Mouse (Mus musculus) embryonic facial prominence, embryonic 11.5 days (tissue): Measurements from ENCODE around the gene P3h1. TPM values are rescaled to one million over a fixed set of nuclear protein-coding genes. Genes with fewer than 3 reads are reported as not detected.

Source experiments
- ATAC-seq: fragments of 200-750 bp; cut with Nextera tagmentation; replicated peaks from 2 replicates; pipeline ENCODE4 v1.8.0; 2017; ENCODE audit warnings: low read depth; ENCODE audit not compliant: insufficient number of reproducible peaks, low FRiP score, low TSS enrichment
- DNase-seq: peaks from one replicate; pipeline ENCODE4 v3.0.0-alpha.2; 2015; ENCODE audit warnings: low spot score
- H3K27ac ChIP-seq: fragments of 300-500 bp; sonication (generic); replicated peaks from 2 replicates; pipeline ENCODE4 v1.5.1; 2014; ENCODE audit warnings: mild to moderate bottlenecking, low read depth, low read length, control low read depth
- H3K27me3 ChIP-seq: fragments of 300-500 bp; sonication (generic); 2 replicates; pipeline ENCODE4 v1.6.1; 2014; ENCODE audit warnings: mild to moderate bottlenecking, low read length, moderate library complexity, mixed read lengths; ENCODE audit not compliant: control insufficient read depth, insufficient read depth
- H3K36me3 ChIP-seq: fragments of 300-500 bp; sonication (generic); replicated peaks from 2 replicates; pipeline ENCODE4 v1.6.1; 2014; ENCODE audit warnings: low read depth, mild to moderate bottlenecking, low read length, moderate library complexity, mixed read lengths; ENCODE audit not compliant: control insufficient read depth, insufficient read depth
- H3K4me1 ChIP-seq: fragments of 300-500 bp; sonication (generic); 2 replicates; pipeline ENCODE4 v1.6.1; 2014; ENCODE audit warnings: low read length, mixed read lengths; ENCODE audit not compliant: control insufficient read depth, insufficient read depth
- H3K4me2 ChIP-seq: fragments of 300-500 bp; sonication (generic); 2 replicates; pipeline ENCODE4 v1.6.1; 2014; ENCODE audit warnings: low read depth, mild to moderate bottlenecking, control low read depth, low read length, moderate library complexity
- H3K4me3 ChIP-seq: fragments of 300-500 bp; sonication (generic); 2 replicates; pipeline ENCODE4 v1.5.1; 2014; ENCODE audit warnings: low read depth, low read length, control low read depth
- H3K9ac ChIP-seq: fragments of 300-500 bp; sonication (generic); replicated peaks from 2 replicates; pipeline ENCODE4 v1.6.1; 2014; ENCODE audit warnings: mild to moderate bottlenecking, control low read depth, low read length
- H3K9me3 ChIP-seq: fragments of 300-500 bp; sonication (generic); replicated peaks from 2 replicates; pipeline ENCODE4 v1.6.1; 2016; ENCODE audit warnings: mild to moderate bottlenecking, low read length, inconsistent platforms, mixed read lengths; ENCODE audit not compliant: control insufficient read depth
- WGBS: fragments of 180-500 bp; shearing (Covaris S2); extraction: QIAGEN DNeasy Blood & Tissue Kit; methylation state at CpG from one replicate; pipeline ENCODE4 v1.1.7; 2014; 5-methylcytosine and 5-hydroxymethylcytosine counted together
- polyA plus RNA-seq: library from polyadenylated mRNA; unstranded; fragments of >200 nt; fragmentation: Nextera tagmentation; extraction: Ambion mirVana; gene quantifications from 2 replicates; pipeline ENCODE4 v1.2.1, GENCODE M21; 2014

Gene P3h1
- polyA plus RNA-seq, 1 experiment from 2014 or later = 20.0 TPM

DNA sequence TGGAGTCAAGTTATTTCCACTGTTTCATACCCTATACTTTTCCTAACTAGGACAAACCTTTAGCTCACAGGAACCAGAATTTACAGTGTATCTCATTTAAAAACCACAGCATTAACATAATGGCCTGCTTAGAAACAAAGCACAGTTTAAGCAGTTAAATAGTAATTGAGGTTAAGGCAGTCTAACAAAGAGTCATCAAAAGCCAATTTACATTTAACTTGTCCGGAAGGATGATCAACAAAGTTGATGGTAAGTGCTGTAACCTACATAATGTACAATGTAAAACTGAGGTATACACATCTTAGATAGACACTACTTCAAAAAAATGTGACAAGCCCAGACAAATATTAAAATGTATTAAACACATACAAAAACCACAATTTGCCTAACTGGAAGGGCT, 59.2 kb downstream of the P3h1 start:
- Histone ChIP-seq H3K9me3 (no peaks in the 10 kb centered on the region), H3K4me3 (peak overlapping the region; percentile 97), H3K4me1 (no peaks in the 10 kb centered on the region), H3K36me3 (no peaks in the 10 kb centered on the region; the same call in 1 of the 2 replicates), H3K9ac (no peak overlapping the region), H3K27ac (no peak overlapping the region), H3K27me3 (no peaks in the 10 kb centered on the region), H3K4me2 (peak overlapping the region; percentile 78)
- WGBS = 98% methylated on average over 1 of the region's 1 CpGs
- ATAC-seq (no peak), DNase-seq (no peak)

DNA sequence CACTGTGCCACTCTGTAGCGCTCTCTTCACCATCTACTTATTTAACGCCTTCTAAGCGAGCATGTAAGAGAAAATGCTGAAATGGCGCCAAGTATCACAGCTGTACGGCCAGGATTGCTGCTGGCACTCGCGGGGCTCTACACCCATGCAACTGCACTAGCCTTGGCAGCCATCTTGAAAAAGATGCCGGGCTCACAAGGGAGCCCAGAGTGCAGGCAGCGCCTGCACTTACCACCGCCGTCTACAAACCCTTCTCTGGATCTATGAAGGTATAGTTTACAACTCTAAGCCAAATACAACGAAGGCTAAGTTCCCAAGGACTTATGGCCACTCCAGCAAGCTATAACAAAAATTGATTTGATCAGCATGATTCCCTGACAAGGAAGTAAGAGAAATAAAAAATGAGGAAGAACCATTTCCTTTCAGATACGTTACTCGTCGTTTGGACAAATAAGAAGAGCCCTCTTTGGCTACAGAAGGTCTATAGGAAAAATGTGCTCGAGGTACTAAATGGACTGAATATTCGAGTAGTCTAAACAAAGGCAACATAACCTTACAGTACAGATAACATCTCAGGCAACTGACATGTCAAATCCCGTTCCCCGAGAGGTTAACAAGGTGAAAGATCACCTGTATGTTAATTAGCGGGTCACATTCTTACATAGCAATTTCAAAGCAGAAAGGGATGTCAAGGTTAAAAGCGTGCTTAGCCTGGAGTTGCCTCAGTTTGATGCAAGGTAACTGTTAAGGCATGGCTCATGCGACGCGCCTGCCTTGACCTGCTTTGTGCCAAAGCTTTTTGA, 60.3 kb downstream of the P3h1 start:
- WGBS = 3% methylated on average over 24 of the region's 24 CpGs

DNA sequence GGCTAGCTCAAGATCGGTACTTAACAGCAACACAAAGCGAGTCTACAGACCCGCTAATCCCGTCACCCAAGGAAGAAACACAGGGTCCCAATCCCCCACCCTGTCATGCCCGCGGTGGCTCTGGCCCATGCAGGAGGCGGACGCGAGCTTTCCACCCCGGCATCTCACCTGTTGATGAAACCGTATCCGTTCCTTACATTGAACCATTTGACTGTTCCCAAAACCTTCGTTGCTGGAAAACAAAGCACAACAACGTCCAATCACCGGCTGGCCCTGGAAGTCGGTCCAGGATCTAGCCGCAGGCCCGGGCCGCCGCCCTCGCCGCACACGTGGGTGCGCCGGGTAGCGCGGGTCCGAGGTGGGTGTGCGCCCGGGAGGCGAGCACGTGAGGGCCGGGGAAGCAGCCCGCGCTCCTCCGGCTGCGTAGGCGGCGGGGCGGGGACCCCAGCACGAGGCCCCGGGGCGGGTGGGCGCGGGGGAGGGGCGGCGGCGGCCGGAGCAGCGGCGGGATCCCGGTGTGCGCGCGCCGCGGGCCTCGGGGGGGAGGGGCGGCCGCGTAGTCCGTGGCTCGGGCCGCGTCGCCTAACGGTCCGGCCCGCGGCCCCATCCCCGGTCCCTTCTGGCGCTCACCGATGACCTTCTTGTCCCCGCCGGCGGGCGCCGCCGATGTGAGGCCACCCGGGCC, 61.0 kb downstream of the P3h1 start:
- DNase-seq (peak; percentile 41), ATAC-seq (peak; percentile 7; the same call in 1 of the 2 replicates)
- H3K36me3 ChIP-seq = no peaks in the 10 kb centered on the region; the same call in 1 of the 2 replicates
- peak overlapping the region; percentile 94 for H3K9ac ChIP-seq
- WGBS = under 1% methylated on average over 49 of the region's 80 CpGs
- H3K9me3 ChIP-seq = no peaks in the 10 kb centered on the region
- H3K4me3 ChIP-seq = peak overlapping the region; percentile 97
- no peaks in the 10 kb centered on the region for H3K27me3 ChIP-seq
- no peaks in the 10 kb centered on the region for H3K4me1 ChIP-seq
- H3K27ac ChIP-seq = peak overlapping the region; percentile 82
- peak overlapping the region; percentile 78 for H3K4me2 ChIP-seq

More for the DNA sequence above, 60.3 kb downstream of the P3h1 start:
- no peaks in the 10 kb centered on the region; the same call in 1 of the 2 replicates for H3K36me3 ChIP-seq
- peak overlapping the region; percentile 94 for H3K9ac ChIP-seq
- DNase-seq = peak; percentile 66
- peak overlapping the region; percentile 78 for H3K4me2 ChIP-seq
- H3K9me3 ChIP-seq = no peaks in the 10 kb centered on the region
- peak overlapping the region; percentile 97 for H3K4me3 ChIP-seq
- no peak for ATAC-seq
- H3K27me3 ChIP-seq = no peaks in the 10 kb centered on the region
- H3K27ac ChIP-seq = no peak overlapping the region
- H3K4me1 ChIP-seq = no peaks in the 10 kb centered on the region

DNA sequence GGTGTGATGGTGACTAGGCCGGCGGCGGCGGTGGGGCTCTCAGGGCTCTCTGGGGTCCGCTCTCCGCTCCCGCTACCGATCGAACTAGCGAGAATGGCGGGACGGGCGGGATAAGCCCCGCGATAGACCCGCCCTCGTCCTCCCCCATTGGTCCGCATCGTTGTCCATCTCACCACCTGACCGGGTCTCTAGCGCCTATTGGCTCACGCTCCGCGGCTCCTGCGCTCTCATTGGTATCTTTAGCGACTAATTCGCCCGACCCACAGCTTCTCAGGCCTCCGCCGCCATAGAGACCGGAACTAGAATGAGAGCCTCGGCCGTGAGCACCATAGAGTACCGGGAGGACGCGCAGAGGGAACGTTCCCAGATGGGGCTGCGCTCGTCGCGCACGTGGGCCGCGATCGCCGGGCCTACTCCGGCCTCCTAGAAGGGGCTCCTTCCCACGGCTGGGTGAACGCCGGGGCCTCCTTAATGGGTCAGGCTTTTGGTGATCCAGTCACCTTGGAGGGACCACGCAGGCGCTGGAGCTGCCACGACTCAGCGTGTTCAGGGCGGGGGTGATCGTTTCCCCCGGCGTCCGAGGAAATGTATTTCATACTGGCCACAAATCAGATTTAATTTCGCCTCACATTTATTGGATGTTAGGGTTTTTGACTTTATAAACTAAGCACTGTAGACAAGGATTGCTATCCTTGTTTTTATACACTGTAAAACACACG, 61.9 kb downstream of the P3h1 start, which contains the start of gene Ybx1:
Ybx1 (minus strand) TSS at position 190 of the 719 bp plus-strand sequence.
- H3K9me3 ChIP-seq = no peaks in the 10 kb centered on the region
- peak; percentile 99 for ATAC-seq
- H3K27me3 ChIP-seq = no peaks in the 10 kb centered on the region
- H3K36me3 ChIP-seq = no peaks in the 10 kb centered on the region
- WGBS = under 1% methylated on average over 59 of the region's 61 CpGs
- peak within 1 kb of the TSS; percentile 78 for H3K4me2 ChIP-seq
- H3K9ac ChIP-seq = peak within 1 kb of the TSS; percentile 94
- peak within 1 kb of the TSS; percentile 97 for H3K4me3 ChIP-seq
- DNase-seq = peak; percentile 99
- H3K27ac ChIP-seq = peak within 1 kb of the TSS; percentile 82
- no peaks in the 10 kb centered on the region for H3K4me1 ChIP-seq

DNA sequence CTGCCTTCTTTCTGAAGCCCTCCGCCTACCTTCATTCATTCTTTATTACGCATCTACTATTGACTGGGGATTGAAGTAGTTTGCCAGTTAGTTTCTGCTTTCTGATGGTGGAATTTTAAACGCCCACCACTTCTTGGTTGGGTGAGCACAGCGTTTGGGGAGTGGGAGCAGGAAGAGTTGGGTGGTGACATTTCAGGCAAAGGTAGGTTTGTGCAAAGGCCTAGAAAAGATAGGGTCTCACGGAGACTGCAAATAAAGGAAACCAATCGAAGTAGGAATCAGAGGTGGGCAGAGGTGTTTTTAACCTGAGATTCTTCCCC, 62.4 kb downstream of the P3h1 start:
- Histone ChIP-seq H3K27ac (peak overlapping the region; percentile 60; the same call in 1 of the 2 replicates), H3K4me3 (peak overlapping the region; percentile 97), H3K9ac (peak overlapping the region; percentile 78), H3K36me3 (no peaks in the 10 kb centered on the region), H3K27me3 (no peaks in the 10 kb centered on the region), H3K9me3 (no peaks in the 10 kb centered on the region), H3K4me2 (peak overlapping the region; percentile 46), H3K4me1 (no peaks in the 10 kb centered on the region)
- ATAC-seq (no peak), DNase-seq (no peak)
- WGBS = 7% methylated on average over 6 of the region's 6 CpGs

DNA sequence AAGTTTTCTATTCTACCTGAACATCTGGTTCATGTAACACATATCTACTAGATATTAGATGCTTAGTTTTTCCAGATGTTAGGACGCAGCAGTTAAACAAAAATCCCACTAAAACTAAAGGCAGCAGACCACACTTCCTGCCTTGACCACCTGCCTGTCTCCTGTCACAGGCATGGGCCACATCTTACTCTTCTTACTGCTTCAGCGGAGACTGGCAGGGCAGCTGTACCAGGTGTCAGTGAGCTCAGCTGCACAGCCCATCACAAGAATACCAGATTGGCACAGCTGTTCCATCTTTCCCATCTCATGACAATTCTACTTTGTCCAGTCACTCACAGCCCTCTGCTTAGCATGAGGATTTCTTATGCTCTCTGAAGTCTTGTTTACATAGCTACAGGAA, 64.6 kb downstream of the P3h1 start:
- Histone ChIP-seq H3K9ac (no peak overlapping the region), H3K27ac (no peak overlapping the region), H3K4me3 (no peak overlapping the region), H3K4me1 (no peaks in the 10 kb centered on the region), H3K27me3 (no peaks in the 10 kb centered on the region), H3K4me2 (no peak overlapping the region), H3K9me3 (no peaks in the 10 kb centered on the region), H3K36me3 (no peaks in the 10 kb centered on the region)
- ATAC-seq (no peak), DNase-seq (no peak)
- WGBS = 60% methylated on average over 2 of the region's 2 CpGs
